Mouse (Mus musculus): ENCODE measurements around the gene Zbtb43. TPM values are rescaled to one million over a fixed set of nuclear protein-coding genes. Genes with fewer than 3 reads are reported as not detected.
A peak's percentile ranks its signal among the peaks of the same experiment; 100 is the strongest.

Zbtb43 gene
- total RNA-seq (2021) = 10 to 100 TPM; 27.5 to 32.6 TPM

DNA sequence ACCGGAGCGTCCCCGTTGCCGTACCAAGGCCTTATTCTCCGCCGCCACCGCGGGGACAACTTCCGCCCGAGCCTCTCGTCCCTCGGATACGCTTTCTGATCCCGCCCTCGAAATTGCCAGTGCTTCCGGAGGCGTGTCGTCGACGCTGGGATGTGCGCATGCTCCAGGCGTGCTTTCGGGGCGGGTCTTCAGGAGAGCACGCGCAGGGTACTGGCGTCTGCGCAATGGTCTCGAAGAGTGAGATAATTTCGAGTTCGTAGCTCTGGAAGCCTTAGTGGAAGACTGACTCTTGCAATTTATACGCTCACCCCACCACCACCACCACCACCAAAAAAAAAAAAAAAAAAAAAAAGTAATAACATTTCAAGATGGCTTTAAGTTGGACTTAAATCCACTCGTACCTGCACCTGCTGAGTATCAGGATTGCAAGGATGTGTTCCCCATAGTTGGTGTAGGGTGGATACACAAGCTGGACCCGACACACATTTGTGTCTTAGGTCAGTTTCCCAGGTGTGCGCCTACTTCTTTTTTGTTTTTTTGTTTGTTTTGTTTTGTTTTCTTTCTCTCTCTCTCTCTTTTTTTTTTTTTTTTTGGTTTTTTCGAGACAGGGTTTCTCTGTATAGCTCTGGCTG is at the start of gene Zbtb43:
Zbtb43 (minus strand) TSS at position 94 of the 632 bp plus-strand sequence.
- DNase-seq (ENCODE audit: extremely low spot score in 1 of 2, low spot score in 2 of 2) = peak; percentile 94 to 96
- intact Hi-C loops (cut with DNase I) = no loop called here

DNA sequence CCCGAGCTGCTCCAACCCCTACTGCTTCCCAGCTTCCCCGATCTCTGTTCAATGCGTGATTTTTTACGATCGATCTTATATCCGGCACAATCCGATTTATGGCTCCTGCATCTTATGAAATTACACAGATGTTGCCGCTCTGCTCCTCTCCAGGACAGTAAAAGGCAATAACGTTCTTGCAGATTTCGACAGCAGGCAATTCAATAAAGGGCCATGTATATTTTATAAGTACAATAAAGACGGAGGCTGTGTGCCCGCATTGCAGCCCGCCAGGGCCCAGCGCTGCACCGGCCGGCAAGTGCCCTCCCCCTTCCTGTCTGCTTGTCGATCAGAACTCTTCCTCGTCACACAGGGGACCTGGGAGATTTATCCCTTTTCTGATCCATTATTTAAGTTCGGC is 47.5 kb upstream of the Zbtb43 start:
- intact Hi-C loops (cut with DNase I) = no loop called here
- no peak for DNase-seq (ENCODE audit: extremely low spot score in 1 of 2, low spot score in 2 of 2)

DNA sequence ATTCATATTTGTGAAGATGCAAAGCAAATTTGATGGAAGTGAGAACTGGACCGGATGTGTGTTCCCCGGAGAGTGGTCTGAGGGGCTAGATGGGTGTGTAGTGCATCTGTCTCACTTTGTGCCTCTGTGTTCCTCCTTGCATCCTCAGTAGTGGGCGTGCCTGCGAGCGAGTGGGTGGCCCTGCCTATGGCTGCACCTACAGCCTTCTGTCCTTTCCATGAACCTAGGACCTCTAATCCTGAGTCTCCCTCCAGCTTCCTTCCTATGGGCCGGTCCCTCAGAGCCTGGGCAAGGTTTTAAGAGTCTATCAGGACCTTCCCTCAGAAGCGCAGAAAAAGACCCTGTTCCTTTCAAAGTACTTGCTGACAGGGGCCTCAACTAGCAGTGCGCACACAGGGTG is 47.1 kb upstream of the Zbtb43 start:
- intact Hi-C loops (cut with DNase I) = no loop called here
- no peak for DNase-seq (ENCODE audit: extremely low spot score in 1 of 2, low spot score in 2 of 2)

DNA sequence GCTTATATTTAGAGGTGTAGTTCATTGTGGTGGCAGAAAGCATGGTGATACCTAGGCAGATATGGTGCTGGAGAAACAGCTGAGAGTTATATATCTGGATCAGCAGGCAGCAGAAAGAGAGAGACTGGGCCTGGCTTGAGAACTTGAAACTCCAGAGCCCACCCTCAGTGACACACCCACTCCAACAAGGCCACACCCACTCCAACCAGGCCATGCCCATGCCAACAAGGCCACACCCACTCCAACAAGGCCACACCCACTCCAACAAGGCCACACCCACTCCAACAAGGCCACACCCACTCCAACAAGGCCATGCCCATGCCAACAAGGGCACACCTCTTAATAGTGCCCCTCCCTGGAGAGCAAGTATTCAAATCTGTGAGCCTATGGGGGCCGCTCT is 42.4 kb upstream of the Zbtb43 start:
- DNase-seq (ENCODE audit: extremely low spot score in 1 of 2, low spot score in 2 of 2) = no peak
- intact Hi-C loops (cut with DNase I) = no loop called here

DNA sequence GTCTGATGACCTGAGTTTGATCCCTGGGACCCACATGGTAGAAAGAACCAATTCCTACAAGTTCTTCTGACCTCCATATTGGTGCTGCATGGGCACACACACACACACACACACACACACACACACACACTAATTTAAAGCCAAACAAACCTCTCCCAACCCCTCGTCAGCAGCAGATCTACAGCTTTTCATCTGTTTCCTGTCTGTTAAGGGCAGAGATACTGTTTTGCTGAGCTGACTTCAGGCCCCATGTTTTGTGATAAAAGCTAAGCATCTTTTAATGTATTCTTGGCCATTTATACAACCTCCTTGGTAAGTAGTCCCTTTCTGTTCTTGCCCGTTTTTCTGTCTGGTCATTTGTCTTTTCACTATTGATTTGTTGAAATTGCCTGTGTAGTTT is 34.2 kb upstream of the Zbtb43 start:
- no peak for DNase-seq (ENCODE audit: extremely low spot score in 1 of 2, low spot score in 2 of 2)

DNA sequence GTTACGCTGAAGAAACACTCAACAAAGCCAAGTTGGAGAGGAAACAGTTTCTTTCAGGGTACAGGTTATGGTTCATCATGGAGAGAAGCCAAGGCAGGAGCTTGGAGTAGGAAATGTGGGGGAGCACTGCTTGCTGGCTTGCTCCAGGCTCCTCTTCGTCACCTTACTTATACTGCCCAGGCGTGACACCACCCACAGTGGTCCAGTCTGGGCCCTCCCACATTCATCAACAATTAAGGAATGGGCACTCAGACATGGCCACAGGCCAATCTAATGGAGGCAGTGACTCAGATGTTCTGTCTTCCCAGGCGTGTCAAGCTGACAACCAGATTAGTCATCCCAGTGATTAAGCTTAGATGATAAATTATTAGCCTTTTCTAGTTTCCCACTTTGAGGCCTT is 29.9 kb upstream of the Zbtb43 start:
- intact Hi-C loops (cut with DNase I) = no loop called here
- no peak for DNase-seq (ENCODE audit: extremely low spot score in 1 of 2, low spot score in 2 of 2)

More for the DNA sequence above, 34.2 kb upstream of the Zbtb43 start:
- intact Hi-C loops (cut with DNase I) = no loop called here

DNA sequence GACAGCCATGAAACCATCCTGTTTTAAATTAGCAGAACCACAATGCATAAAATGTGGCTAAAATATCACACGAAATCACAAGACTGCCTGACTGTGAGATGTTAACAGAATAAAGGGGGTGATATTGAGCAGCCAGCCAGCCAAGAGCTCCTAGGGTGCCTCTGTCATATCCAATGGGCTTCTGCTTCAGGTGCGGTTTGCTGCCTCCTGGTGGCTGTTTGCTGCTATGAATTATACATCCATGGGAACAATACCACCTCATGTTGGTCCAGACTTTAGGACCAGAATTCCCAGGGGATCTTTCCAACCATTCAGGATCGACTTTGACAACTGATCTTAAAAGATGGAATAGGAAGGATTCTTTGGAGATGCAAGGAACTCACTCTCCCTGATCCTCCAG is 27.3 kb upstream of the Zbtb43 start:
- no peak for DNase-seq (ENCODE audit: extremely low spot score in 1 of 2, low spot score in 2 of 2)

DNA sequence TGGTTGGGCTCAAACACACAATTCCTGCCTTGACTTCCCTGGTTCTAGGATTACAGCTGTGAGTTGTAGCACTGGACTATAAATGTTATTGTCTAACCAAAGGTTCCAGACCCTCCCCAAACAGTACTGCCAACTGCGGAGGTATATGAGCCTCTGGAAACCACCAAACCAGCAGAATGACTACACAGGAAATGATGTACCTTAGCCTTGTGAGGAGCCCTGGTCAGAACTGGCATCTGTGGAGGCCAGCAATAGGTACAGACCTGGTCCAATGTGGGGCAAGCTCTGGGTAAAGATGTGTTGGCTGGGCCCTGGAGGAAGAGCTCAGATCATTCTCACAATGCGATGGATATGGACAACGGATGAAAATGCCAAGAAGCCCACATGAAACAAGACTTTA is 23.7 kb upstream of the Zbtb43 start:
- intact Hi-C loops (cut with DNase I) = no loop called here
- no peak for DNase-seq (ENCODE audit: extremely low spot score in 1 of 2, low spot score in 2 of 2)

More for the DNA sequence above, 27.3 kb upstream of the Zbtb43 start:
- intact Hi-C loops (cut with DNase I) = no loop called here

DNA sequence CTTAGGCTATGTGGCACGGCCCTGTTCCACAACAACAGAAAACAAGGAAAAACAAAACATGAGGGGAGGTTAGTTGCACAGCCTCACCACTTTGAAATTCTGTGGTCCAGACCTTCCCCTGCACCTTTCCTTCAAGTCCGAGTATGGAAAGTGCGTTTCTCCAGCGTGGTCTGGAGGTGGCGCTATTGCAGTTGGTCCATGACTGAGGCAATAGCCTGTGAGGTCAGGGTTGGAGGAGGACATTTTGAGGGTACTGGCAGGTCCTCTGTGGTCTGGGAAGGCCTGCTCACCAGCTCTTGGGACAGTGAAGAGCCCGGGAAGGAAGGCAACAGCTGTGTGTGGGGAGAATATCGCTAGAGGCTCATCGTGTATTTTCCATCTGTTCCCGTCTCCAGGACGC is 21.2 kb upstream of the Zbtb43 start:
- intact Hi-C loops (cut with DNase I) = loop anchor here (5.0 kb wide), 3 partner anchors 53 to 243 kb away; partner anchors contain the start of gene Lmx1b
- DNase-seq (ENCODE audit: extremely low spot score in 1 of 2, low spot score in 2 of 2) = no peak

DNA sequence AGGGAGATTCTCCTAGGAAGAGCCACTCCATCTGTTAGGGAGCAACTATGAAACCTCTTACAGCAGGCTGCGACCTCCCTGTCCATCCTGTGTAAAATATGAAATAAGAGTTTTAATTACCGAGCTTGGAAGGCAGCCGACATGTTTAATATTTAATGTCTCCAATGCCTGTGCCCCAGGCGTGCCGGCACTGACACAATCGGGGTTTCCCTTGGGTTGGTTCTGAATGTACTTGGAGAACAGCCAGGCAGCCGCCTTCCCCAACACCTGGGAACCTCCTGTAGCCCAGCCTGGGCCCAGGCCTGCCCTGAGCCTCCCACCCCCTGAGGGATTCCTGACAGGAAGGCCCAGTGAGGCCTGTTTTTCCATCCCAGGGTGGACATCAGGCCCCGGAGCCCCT is 19.0 kb upstream of the Zbtb43 start:
- no peak for DNase-seq (ENCODE audit: extremely low spot score in 1 of 2, low spot score in 2 of 2)
- intact Hi-C loops (cut with DNase I) = loop anchor here (5.0 kb wide), 3 partner anchors 55 to 245 kb away; partner anchors contain the start of gene Lmx1b

DNA sequence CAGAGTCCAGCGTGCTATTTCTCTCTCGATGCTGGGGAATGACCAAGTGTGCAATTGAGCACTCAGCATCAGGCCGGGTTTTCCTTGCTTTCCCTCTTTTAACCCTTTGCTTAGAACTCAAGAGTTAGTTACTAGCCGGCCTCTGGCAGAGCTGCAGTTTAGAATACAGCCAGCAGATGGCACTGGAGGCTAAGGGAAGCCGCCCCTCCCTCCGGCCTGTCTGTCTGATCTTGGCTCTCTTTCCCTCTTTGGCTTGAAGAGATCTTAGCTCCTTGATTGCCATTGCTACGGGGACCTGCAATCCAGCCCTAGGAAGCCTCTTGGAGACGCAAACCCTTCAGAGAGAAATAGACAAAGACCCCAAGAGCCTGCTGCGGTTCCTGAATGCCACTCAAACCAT is 18.5 kb upstream of the Zbtb43 start:
- peak; percentile 75 to 77 for DNase-seq (ENCODE audit: extremely low spot score in 1 of 2, low spot score in 2 of 2)
- intact Hi-C loops (cut with DNase I) = loop anchor here (1.0 to 5.0 kb wide), 4 partner anchors 55 to 245 kb away; partner anchors contain the start of gene Lmx1b

DNA sequence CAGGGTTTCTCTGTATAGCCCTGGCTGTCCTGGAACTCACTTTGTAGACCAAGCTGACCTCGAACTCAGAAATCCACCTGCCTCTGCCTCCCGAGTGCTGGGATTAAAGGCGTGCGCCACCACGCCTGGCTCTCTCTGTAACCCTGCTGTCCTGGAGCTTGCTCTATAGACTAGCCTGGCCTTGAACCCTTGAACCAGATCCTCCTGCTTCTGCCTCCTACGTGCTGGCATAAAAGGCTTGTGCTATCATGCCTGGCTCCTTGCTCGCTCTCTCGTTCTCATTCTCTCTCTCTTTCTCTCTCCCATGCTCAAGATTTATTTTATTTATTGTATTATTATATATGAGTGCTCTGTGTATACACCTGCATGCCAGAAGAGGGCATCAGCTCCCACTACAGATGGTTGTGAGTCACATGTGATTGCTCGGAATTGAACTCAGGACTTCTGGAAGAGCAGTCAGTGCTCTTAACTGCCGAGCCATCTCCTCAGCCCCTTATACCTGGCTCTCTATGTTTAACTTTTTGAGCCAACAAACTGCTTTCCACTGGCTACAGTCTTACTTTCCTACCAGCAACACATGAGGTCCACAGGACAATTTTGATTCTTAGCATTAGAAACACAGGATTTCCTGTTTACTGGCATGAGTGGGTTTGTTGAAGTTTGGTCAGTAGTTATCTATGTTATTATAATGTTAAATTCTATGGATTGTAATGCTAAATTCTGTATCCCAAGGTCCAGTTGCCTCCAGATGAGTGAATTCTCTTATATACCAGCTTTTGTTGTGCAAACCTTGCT is 9.8 kb upstream of the Zbtb43 start:
- no peak for DNase-seq (ENCODE audit: extremely low spot score in 1 of 2, low spot score in 2 of 2)
- intact Hi-C loops (cut with DNase I) = no loop called here

DNA sequence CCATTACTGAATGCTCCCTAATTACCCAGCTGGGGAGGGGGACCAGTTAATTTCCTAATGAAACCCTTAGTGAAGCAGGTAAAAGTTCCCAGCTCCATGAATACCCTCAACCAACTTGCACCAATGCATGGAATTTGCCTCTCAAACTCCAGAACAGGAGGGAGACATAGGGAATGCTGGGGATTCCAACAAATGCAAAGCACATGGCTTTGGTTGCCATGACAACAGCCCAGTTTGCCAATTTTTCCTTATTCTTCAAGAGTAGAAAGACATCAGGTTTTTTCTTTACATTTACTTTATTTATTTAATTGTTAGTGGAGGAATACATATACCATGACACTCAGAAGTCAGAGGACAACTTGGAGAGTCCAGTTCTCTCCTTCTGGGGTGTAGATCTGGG is 7.6 kb upstream of the Zbtb43 start:
- peak; percentile 72 to 88 for DNase-seq (ENCODE audit: extremely low spot score in 1 of 2, low spot score in 2 of 2)
- intact Hi-C loops (cut with DNase I) = no loop called here

DNA sequence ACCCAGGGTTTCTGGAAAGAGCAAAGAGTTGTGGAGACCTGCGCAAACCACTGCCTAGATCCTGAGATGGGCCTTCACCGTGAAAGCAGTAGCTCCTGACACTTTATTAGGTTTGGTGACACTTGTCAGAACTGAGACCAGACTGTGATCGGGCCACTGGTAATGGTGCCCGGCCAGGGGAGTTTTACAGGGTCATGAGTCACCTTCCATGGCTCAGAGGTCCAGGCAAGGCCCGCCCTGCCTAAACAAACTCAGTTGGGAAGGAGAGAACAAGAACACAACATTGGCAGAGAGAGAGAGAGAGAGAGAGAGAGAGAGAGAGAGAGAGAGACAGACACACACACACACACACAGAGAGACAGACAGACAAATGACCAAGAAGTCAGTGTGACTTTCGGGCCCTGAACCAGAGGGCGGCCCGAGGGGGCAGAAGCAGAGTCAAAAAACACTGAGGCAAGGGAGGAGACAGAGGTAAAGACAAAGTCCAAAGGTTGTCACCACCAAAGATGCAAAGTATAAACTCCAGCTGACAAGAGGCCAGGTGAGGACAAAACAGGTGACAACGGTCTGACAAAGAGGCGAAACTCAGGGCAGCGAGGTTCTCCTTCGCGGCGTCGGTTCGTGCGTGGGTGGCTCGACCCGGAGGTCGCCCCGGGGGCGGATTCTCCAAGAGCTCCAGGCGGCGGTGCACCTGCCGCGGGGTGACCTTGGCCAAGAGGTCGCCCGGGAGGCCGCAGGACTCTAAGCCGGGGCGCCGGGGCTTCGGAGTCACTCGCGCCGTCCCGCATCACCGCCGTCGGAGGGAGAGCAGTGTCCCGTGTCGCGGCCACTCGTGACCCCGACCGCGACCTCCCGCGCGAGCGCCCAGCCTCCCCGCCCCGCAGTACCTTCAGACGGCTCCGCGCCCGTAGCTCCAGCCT is 553 bp downstream of the Zbtb43 start:
- intact Hi-C loops (cut with DNase I) = no loop called here
- DNase-seq (ENCODE audit: extremely low spot score in 1 of 2, low spot score in 2 of 2) = no peak

DNA sequence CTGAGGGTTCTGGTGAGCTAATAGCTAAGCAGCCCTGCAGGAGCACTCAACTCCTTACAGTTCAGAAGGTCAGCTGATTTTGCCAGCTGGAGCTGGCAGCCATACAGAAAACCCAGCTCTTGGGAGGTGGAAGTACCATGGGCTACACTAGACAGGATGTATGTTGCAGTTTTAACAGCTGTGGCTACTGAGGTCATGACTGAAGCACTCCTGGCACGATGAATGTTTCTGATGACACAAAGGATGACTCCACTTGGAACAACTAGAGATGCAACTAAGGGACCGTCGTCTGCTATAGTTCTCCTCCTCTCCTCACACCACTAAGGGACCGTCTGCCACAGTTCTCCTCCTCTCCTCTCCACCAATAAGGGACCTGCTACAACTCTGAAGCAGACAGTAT is 2.4 kb downstream of the Zbtb43 start:
- intact Hi-C loops (cut with DNase I) = no loop called here
- no peak for DNase-seq (ENCODE audit: extremely low spot score in 1 of 2, low spot score in 2 of 2)

DNA sequence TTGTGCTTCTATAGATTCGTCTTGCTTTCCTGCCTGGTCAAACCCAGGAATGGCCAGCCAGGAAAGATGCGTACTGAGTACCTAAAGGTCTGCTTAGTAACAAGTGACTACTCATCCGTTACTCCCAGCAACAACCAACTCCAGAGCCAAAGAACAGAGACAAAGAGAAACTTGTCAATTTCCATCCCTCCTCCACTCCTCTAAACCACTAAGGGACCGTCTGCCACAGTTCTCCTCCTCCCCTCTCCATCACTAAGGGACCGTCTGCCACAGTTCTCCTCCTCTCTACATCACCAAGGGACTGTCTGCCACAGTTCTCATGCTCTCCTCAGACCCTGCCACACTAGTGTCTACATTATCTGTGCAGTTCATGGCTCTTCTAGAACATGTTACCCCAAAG is 3.1 kb downstream of the Zbtb43 start:
- intact Hi-C loops (cut with DNase I) = no loop called here
- no peak for DNase-seq (ENCODE audit: extremely low spot score in 1 of 2, low spot score in 2 of 2)

DNA sequence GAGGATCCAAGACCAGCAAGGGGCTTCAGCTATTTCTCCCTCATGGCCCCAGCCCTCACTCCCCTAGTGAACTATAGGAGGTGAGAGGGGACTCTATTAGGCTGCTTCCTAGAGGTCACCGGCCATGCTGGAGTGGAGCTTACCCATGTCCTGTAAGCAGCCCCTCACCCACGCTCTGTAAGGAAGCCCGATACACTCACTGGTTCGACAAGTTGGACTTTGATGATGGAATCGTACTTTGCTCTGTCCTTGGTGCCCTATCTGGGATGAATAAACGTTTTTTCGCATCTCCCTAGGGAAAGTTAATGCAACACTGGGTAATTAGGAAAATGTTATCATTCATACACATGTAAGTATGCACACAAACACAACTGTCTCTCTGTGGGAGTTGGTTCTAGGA is 6.3 kb downstream of the Zbtb43 start:
- DNase-seq (ENCODE audit: extremely low spot score in 1 of 2, low spot score in 2 of 2) = no peak
- intact Hi-C loops (cut with DNase I) = no loop called here

DNA sequence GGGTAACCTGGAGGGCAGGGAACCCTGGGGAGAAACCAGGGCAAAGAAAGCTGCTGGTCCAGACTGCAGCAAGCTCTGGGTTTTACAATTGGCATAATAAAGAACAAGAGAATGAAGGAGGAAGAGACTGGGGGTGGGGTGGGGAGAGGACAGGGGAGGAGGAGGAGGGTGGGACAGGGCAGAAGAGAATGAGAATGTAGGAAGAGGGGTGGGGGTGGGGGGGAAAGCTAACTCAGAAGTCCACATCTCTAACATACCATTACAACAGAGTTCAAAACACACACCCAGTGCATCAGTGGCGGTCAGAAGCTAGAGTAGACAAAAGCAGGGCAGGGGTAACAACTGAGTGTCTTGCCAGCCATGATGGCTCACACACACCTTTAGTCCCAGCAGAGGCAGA is 7.3 kb downstream of the Zbtb43 start:
- intact Hi-C loops (cut with DNase I) = no loop called here
- no peak for DNase-seq (ENCODE audit: extremely low spot score in 1 of 2, low spot score in 2 of 2)

DNA sequence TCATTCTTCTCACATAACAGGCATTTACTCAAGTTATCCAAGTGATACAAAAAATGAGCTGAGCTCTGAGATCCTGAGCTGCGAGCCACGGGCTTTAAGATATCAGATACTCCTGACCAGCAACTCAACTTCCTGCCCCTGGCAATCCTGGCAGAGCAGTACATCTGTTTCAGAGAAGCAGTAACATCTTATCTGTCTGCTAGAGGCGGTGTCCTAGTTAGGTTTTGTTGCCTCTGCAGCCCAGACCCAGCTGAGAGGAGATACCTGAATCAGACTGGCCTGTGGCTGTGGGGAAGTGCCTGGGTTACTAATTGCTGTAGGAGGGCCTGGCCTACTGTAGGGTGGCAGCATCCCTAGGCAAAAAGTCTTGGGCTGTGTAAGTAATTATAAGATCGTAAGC is 8.7 kb downstream of the Zbtb43 start:
- intact Hi-C loops (cut with DNase I) = no loop called here
- no peak for DNase-seq (ENCODE audit: extremely low spot score in 1 of 2, low spot score in 2 of 2)
